Mouse (Mus musculus) stomach, adult 2 months (tissue): Measurements from ENCODE around the gene Rad51ap1. TPM values are rescaled to one million over a fixed set of nuclear protein-coding genes. Genes with fewer than 3 reads are reported as not detected.

Experiments used
- polyA plus RNA-seq: library from polyadenylated mRNA; depleted of rRNA; stranded (reverse); fragments of >200 nt; gene quantifications from 2 replicates; pipeline ENCODE4 v1.2.3, GENCODE M21; 2012; rRNA removed

Rad51ap1 gene
- 0.89 and 0.94 TPM in 2 replicates for polyA plus RNA-seq

DNA sequence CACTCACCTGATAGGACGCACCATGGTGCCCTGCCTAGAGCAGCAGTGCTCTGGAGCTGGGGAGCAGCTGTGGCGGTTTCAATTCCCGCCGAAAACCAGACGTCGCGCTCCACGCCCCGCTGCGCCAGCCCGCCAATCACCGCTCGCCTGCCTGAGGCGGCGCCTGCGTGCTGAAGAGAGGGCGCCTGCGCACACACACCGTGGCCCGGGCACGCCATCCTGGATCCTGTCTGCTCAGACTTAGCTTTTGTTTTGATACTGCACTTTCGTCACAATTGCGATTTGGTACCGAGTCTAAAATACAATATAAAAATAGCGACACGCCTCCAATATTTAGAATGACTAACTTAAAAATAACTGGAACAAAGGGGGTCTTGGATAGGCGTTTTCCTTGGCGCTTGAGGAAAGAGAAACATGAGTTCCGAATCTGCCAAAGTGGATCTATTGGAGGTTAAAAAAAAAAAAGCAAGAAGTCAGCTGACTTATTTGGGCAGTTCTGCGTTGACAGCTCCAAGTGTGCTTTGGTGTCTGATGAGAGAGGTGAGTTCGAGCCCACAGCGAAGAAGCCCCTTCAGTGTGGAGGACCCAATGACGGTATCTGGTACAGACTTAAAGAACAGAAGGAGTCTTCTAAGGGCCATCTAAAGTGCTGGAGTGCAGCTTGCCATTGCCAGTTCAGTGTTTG is at the start of gene Rad51ap1, which contains the start of gene D6Wsu163e:
Rad51ap1 (minus strand) TSS at position 101 of the 685 bp plus-strand sequence.
D6Wsu163e (plus strand) TSS at position 476 of the 685 bp plus-strand sequence.

DNA sequence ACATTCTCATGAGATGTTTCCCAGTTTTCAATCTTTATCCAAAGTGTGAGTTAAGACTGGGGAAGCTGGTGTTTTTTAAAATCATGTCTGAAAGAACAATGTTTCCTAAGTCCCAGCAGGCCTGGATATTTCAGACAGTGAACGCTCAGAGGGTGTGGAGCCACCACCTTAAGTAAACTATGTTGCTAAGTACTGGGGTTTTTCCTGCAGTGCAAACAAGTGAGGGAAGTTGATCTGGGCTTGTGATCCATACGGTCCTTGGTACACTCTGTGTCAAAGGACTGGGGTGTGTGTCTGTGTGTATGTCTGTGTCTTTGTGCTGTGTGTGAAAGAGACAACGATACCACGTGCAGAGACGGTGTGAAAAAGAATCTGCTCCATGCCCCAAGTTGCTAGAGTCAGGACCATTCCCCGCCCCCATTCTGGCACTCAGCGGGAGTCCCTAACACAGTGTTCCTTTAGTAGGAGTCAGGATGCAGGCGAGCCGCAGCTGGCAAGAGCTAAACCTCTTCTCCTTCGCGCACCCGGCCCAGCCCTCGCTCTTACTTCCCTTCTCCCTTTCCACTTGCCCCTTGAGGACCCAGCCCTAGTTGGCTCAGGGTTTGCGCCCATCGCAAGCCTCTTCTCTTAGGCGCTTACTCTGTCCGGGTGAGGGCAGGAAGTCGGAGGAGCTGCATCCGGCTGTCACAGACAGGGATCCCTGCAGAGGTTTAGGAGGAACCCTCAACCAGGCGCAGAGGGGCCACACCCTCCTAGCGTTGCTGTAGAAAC is 18.1 kb downstream of the Rad51ap1 start, which contains the start of gene Dyrk4:
Dyrk4 (minus strand) TSS at position 729 of the 771 bp plus-strand sequence.

Other genes starting within 250 kb of the Rad51ap1 start
- gene Kcna6, start 198.9 kb downstream of the Rad51ap1 start, polyA plus RNA-seq: 0.48 and 0.94 TPM in 2 replicates
- 51.7 and 53.5 TPM in 2 replicates for gene Ndufa9, start 90.5 kb downstream of the Rad51ap1 start, polyA plus RNA-seq
- 0.03 TPM in 1 of 2 replicates, not detected in the other for gene Akap3, start 86.5 kb downstream of the Rad51ap1 start, polyA plus RNA-seq
- gene Dyrk4, start 17.7 kb downstream of the Rad51ap1 start, polyA plus RNA-seq: 0.12 TPM in 1 of 2 replicates, not detected in the other
- 0.53 and 1.1 TPM in 2 replicates for gene D6Wsu163e, start 375 bp upstream of the Rad51ap1 start, polyA plus RNA-seq
- gene Fgf6, start 76.0 kb upstream of the Rad51ap1 start, polyA plus RNA-seq: 0.01 TPM in 1 of 2 replicates, not detected in the other
- not detected in 2 replicates for gene Fgf23, start 133.3 kb upstream of the Rad51ap1 start, polyA plus RNA-seq
- 1.8 and 2.5 TPM in 2 replicates for gene Tigar, start 170.0 kb upstream of the Rad51ap1 start, polyA plus RNA-seq
- 8.1 and 16.0 TPM in 2 replicates for gene Ccnd2, start 212.6 kb upstream of the Rad51ap1 start, polyA plus RNA-seq